Mouse (Mus musculus) midbrain, embryonic 16.5 days (tissue): ENCODE results near the gene Sult1e1. TPM values are rescaled to one million over a fixed set of nuclear protein-coding genes. Genes with fewer than 3 reads are reported as not detected.

Experiments
- ATAC-seq: fragments of 200-750 bp; cut with Nextera tagmentation; 2 replicates; pipeline ENCODE4 v1.8.0; 2017; ENCODE audit warnings: moderate TSS enrichment
- H3K27ac ChIP-seq: fragments of 300-500 bp; sonication (generic); 2 replicates; pipeline ENCODE4 v1.5.1; 2014; ENCODE audit warnings: mild to moderate bottlenecking, low read length, mixed read lengths
- H3K27me3 ChIP-seq: fragments of 300-500 bp; sonication (generic); 2 replicates; pipeline ENCODE4 v1.6.1; 2014; ENCODE audit warnings: low read depth, low read length, mixed read lengths; ENCODE audit not compliant: control insufficient read depth, insufficient read depth
- H3K36me3 ChIP-seq: fragments of 300-500 bp; sonication (generic); 2 replicates; pipeline ENCODE4 v1.6.1; 2014; ENCODE audit warnings: mild to moderate bottlenecking, low read length, moderate library complexity, mixed read lengths; ENCODE audit not compliant: control insufficient read depth, insufficient read depth
- H3K4me1 ChIP-seq: fragments of 300-500 bp; sonication (generic); 2 replicates; pipeline ENCODE4 v1.6.1; 2014; ENCODE audit warnings: mild to moderate bottlenecking, low read length, mixed read lengths; ENCODE audit not compliant: control insufficient read depth, insufficient read depth
- H3K4me2 ChIP-seq: fragments of 300-500 bp; sonication (generic); 2 replicates; pipeline ENCODE4 v1.6.1; 2014; ENCODE audit warnings: mild to moderate bottlenecking, low read length, mixed read lengths
- H3K4me3 ChIP-seq: fragments of 300-500 bp; sonication (generic); 2 replicates; pipeline ENCODE4 v1.5.1; 2014; ENCODE audit warnings: low read depth, mild to moderate bottlenecking, low read length, moderate library complexity, mixed read lengths
- H3K9ac ChIP-seq: fragments of 300-500 bp; sonication (generic); 2 replicates; pipeline ENCODE4 v1.6.1; 2014; ENCODE audit warnings: low read depth, low read length, mixed read lengths
- H3K9me3 ChIP-seq: fragments of 300-500 bp; sonication (generic); replicated peaks from 2 replicates; pipeline ENCODE4 v1.6.1; 2014; ENCODE audit warnings: mild to moderate bottlenecking, low read length, mixed read lengths; ENCODE audit not compliant: control insufficient read depth, poor library complexity, severe bottlenecking
- WGBS: fragments of 180-500 bp; shearing (Covaris S2); extraction: QIAGEN DNeasy Blood & Tissue Kit; methylation state at CpG from one replicate; pipeline ENCODE4 v1.1.7; 2014; 5-methylcytosine and 5-hydroxymethylcytosine counted together
- polyA plus RNA-seq: library from polyadenylated mRNA; unstranded; fragments of >200 nt; fragmentation: Nextera tagmentation; extraction: Ambion mirVana; gene quantifications from 2 replicates; pipeline ENCODE4 v1.2.1, GENCODE M21; 2015

Gene Sult1e1
- polyA plus RNA-seq, 1 experiment from 2014 or later = not detected

DNA sequence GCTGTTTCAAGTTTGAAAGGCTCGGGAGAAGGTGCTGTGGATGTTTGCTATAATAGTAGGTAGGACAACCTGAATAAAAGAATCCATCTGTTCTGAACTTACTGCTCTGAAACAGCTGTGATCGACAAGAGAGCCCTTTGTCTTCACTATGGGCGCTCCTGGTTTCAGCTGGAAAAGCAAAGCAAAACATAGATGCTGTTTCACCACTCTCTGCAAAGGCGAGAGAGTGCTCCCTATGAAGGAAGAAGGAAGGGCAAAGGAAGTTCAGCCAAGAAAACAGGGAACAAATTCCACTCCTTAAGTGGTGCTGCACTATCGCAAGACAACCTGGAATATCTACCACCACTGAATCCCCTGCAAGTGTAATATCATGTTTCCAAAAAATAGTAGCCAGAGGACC, 17.9 kb downstream of the Sult1e1 start:
- H3K27me3 ChIP-seq = no peaks in the 10 kb centered on the region
- H3K4me1 ChIP-seq = no peaks in the 10 kb centered on the region
- ATAC-seq = no peak
- 76% methylated on average over 5 of the region's 5 CpGs for WGBS
- H3K4me3 ChIP-seq = no peak overlapping the region
- no peaks in the 10 kb centered on the region for H3K36me3 ChIP-seq
- H3K4me2 ChIP-seq = no peak overlapping the region
- H3K27ac ChIP-seq = no peak overlapping the region
- no peaks in the 10 kb centered on the region for H3K9me3 ChIP-seq
- H3K9ac ChIP-seq = no peak overlapping the region

DNA sequence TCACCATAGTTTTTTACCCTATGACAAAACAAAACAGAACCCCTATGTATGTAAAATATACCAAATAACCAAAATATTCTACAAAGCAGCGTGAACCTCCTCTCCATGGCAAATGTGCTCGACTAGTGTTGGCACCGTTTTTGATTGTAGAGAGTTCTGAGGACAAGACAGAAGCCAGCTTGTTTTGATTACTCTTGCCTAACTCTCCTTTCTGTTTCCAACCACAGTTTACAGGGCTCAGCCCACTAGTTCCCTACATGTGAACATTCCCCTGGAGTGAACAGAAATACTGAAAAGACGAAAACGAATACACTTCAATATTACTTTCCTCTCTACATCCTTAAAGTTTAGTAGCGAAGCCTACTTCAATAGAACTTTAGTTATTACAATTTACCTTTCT, 18.6 kb downstream of the Sult1e1 start:
- 89% methylated on average over 6 of the region's 6 CpGs for WGBS
- H3K27ac ChIP-seq = no peak overlapping the region

DNA sequence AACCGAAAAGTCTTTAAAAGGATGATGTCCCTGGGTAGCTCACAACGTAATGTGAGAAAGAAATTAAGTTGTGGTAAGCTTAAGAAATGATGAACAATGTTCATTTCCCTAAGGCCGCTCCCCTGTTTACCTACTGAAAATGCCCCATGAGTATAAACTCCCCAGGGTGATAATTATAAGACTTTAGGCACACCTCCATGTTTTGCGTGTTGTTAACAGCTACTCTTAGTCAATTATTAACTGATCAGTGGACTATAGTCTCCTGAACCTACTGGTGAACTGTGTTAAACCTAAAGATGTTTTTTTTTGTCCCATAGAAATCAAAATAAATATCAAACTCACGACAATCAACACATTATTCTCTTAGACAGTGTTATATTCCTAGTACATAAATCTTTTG, 22.5 kb downstream of the Sult1e1 start, which contains the start of gene Sult1d1:
TSS of gene Sult1d1 (minus strand) at position 183 of the 400 bp plus-strand sequence.
- no peak within 1 kb of the TSS for H3K9ac ChIP-seq
- WGBS = 89% methylated on average over 5 of the region's 5 CpGs
- H3K9me3 ChIP-seq = no peaks in the 10 kb centered on the region
- no peak within 1 kb of the TSS for H3K4me2 ChIP-seq
- H3K36me3 ChIP-seq = no peaks in the 10 kb centered on the region
- no peak within 1 kb of the TSS for H3K4me3 ChIP-seq
- ATAC-seq = no peak
- H3K27ac ChIP-seq = no peak within 1 kb of the TSS
- no peaks in the 10 kb centered on the region for H3K4me1 ChIP-seq
- no peaks in the 10 kb centered on the region for H3K27me3 ChIP-seq

More for the DNA sequence above, 18.6 kb downstream of the Sult1e1 start:
- Histone ChIP-seq H3K4me2 (no peak overlapping the region), H3K27me3 (no peaks in the 10 kb centered on the region), H3K4me1 (no peaks in the 10 kb centered on the region), H3K9me3 (no peaks in the 10 kb centered on the region), H3K36me3 (no peaks in the 10 kb centered on the region), H3K9ac (no peak overlapping the region), H3K4me3 (no peak overlapping the region)
- no peak for ATAC-seq

DNA sequence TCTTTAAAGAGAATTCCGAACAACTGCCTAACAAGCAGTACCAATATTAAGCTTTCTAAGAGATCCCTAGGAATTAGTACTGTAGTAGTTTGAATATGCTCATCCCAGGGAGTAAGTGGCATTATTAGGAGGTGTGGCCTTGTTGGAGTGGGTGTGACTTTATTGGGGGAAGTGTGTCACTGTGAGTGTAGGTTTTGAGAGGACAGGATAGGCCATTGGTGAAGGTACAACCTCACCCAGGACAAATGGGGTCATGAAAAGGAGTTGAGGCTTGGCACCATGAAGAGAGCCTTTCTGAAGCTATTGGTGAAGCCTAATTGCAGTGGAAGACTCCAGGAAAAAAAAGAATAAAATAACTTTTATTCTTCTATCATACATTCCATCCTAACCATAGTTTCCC, 24.1 kb downstream of the Sult1e1 start:
- Histone ChIP-seq H3K4me1 (no peaks in the 10 kb centered on the region), H3K27ac (no peak overlapping the region), H3K27me3 (no peaks in the 10 kb centered on the region), H3K4me3 (no peak overlapping the region), H3K9ac (no peak overlapping the region), H3K9me3 (no peaks in the 10 kb centered on the region), H3K36me3 (no peaks in the 10 kb centered on the region), H3K4me2 (no peak overlapping the region)
- WGBS = 92% methylated on average over 1 of the region's 1 CpGs
- no peak for ATAC-seq

DNA sequence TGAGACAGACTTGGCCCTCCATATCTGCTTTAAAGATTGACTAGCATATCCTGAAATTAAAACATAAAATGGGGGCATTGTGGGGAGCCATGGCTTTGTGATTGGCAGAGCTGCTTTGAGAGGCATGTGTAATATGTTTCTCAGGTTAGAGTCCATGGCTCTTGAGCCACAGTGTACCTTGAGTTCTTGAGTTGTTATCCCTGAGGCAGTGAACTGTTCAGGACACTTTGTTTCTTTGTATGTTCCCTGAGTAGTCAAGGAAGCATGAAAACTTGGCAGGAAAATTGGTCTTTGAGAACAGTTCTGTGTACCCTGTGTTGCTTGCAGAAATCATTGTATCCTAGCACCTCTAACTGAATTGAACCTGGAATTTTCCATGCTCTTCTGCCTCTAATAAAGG, 28.4 kb downstream of the Sult1e1 start:
- H3K9me3 ChIP-seq = no peaks in the 10 kb centered on the region
- no peaks in the 10 kb centered on the region for H3K27me3 ChIP-seq
- H3K36me3 ChIP-seq = no peaks in the 10 kb centered on the region
- H3K27ac ChIP-seq = no peak overlapping the region
- H3K4me2 ChIP-seq = no peak overlapping the region
- H3K4me3 ChIP-seq = no peak overlapping the region
- no peaks in the 10 kb centered on the region for H3K4me1 ChIP-seq
- H3K9ac ChIP-seq = no peak overlapping the region
- no peak for ATAC-seq

DNA sequence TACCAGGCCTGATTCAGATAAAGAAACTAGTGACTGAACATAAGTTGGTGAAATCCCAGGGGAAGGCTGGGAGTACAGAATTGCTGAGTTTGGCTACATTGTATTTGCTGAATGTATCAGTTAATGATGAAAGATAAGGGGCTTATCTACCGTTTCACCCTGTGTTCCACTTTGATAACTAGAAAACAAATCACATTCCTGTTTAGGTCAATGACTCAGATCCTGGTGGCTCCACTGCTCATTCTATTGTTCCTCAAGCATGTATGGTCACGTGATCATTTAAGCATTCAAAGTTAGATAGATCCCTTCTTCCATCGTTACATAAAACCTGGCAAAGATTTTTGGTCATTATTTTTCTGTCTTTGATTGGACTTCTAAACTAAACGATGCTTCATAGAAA, 28.9 kb downstream of the Sult1e1 start:
- ATAC-seq = no peak
- Histone ChIP-seq H3K9me3 (no peaks in the 10 kb centered on the region), H3K36me3 (no peaks in the 10 kb centered on the region), H3K4me1 (no peaks in the 10 kb centered on the region), H3K4me3 (no peak overlapping the region), H3K27ac (no peak overlapping the region), H3K4me2 (no peak overlapping the region), H3K9ac (no peak overlapping the region), H3K27me3 (no peaks in the 10 kb centered on the region)
- WGBS = 74% methylated on average over 4 of the region's 4 CpGs

DNA sequence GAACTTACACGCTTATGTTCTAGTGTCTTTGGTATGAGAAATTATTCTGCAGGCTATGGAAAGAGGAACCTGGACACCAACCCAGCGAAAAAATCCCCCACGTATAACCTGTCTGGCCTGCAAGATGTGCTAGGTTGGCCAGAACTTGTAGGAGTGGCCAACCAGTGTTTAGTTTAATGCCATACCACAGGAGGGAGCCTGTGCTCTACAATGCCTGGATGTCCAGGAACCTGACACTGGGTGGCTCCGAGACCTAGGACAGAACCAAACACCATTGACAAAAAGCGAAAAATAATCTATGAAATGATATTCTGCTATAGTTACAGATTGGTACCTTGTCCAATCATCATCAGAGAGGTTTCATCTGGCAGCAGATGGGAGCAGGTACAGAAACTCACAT, 31.2 kb downstream of the Sult1e1 start:
- Histone ChIP-seq H3K36me3 (no peaks in the 10 kb centered on the region), H3K9me3 (no peaks in the 10 kb centered on the region), H3K4me2 (no peak overlapping the region), H3K4me3 (no peak overlapping the region), H3K27ac (no peak overlapping the region), H3K27me3 (no peaks in the 10 kb centered on the region), H3K4me1 (no peaks in the 10 kb centered on the region), H3K9ac (no peak overlapping the region)
- 83% methylated on average over 5 of the region's 5 CpGs for WGBS
- ATAC-seq = no peak

DNA sequence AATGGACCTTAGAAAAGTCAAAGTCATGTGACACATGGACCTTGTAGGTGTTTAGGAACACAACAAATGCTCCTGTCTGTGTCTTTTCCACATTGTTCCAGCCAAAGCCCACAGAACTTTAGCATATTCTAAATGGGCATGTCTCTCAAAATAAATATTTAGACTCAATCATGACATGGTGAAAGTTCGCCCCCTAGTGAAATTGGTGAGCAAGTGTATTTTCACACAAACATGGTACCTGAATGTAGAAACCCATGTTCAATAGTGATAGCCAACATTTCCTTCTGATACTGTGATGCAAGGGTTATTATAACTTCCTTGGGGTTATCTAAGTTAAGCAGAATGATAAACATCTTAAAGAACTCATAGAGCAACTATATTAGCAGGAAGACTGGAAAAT, 40.5 kb downstream of the Sult1e1 start:
- no peaks in the 10 kb centered on the region for H3K27me3 ChIP-seq
- H3K4me3 ChIP-seq = no peak overlapping the region
- no peaks in the 10 kb centered on the region for H3K36me3 ChIP-seq
- no peak for ATAC-seq
- no peak overlapping the region for H3K9ac ChIP-seq
- no peaks in the 10 kb centered on the region for H3K4me1 ChIP-seq
- H3K9me3 ChIP-seq = no peaks in the 10 kb centered on the region
- no peak overlapping the region for H3K27ac ChIP-seq
- WGBS = 27% methylated on average over 1 of the region's 1 CpGs
- H3K4me2 ChIP-seq = no peak overlapping the region

DNA sequence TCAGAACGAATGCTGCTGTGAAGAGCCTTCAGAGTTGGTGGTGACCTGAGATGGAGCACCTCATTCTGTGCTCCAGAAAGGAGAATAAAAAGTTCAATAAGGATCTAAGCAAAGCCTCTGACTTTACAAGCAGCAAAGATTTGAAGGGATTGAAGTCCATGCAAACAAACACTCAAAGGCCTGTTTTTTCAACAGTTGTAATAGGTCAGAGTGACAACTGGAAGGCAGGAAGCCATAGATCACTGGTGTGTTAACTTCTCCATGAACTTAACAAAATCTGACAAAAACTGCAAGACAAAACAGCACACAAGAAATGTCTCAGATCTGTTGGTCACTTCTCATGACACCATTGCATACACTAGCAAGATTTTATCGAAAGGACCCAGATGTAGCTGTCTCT, 53.3 kb downstream of the Sult1e1 start, which contains the start of gene Sult1b1:
TSS of gene Sult1b1 (minus strand) at position 85 of the 400 bp plus-strand sequence.
- 93% methylated on average over 2 of the region's 2 CpGs for WGBS
- Histone ChIP-seq H3K4me3 (no peak within 1 kb of the TSS), H3K36me3 (no peaks in the 10 kb centered on the region), H3K27ac (no peak within 1 kb of the TSS), H3K9ac (no peak within 1 kb of the TSS), H3K4me1 (no peaks in the 10 kb centered on the region), H3K27me3 (no peaks in the 10 kb centered on the region), H3K9me3 (no peaks in the 10 kb centered on the region), H3K4me2 (no peak within 1 kb of the TSS)
- no peak for ATAC-seq
